Mouse (Mus musculus) bone marrow, adult 2 months (tissue): ENCODE data around the gene Rnf19b. TPM values are rescaled to one million over a fixed set of nuclear protein-coding genes. Genes with fewer than 3 reads are reported as not detected.

Experiments used
- H3K27ac ChIP-seq: fragments of 200-500 bp; 2 replicates; pipeline ENCODE4 v1.5.1; 2012; ENCODE audit warnings: low read depth, mild to moderate bottlenecking, control low read depth, inconsistent platforms, low read length; ENCODE audit not compliant: control insufficient read depth, poor library complexity, insufficient read depth
- H3K4me1 ChIP-seq: fragments of 200-500 bp; 2 replicates; pipeline ENCODE4 v1.6.1; 2011; ENCODE audit warnings: low read length; ENCODE audit not compliant: control insufficient read depth, insufficient read depth
- H3K4me3 ChIP-seq: fragments of 200-500 bp; replicated peaks from 2 replicates; pipeline ENCODE3; 2011; ENCODE audit warnings: mild to moderate bottlenecking, low read depth, low read length, control low read depth; ENCODE audit not compliant: control insufficient read depth
- CTCF ChIP-seq: fragments of 200-500 bp; IDR thresholded peaks from 2 replicates; pipeline ENCODE4 v1.5.1; 2011; ENCODE audit warnings: low read length, control low read depth; ENCODE audit not compliant: control insufficient read depth, insufficient read depth
- POLR2A ChIP-seq: fragments of 200-500 bp; IDR thresholded peaks from 2 replicates; pipeline ENCODE4 v1.6.1; 2011; ENCODE audit warnings: low read depth, mild to moderate bottlenecking, control low read depth, low read length, borderline replicate concordance; ENCODE audit not compliant: control insufficient read depth
- WGBS: fragments of 180-500 bp; shearing (Covaris S2); methylation state at CpG from one replicate; pipeline ENCODE4 v1.1.7; 2018; 5-methylcytosine and 5-hydroxymethylcytosine counted together
- polyA plus RNA-seq: library from polyadenylated mRNA; stranded (reverse); fragments of >200 nt; gene quantifications from 2 replicates; pipeline ENCODE4 v1.2.4, GENCODE M21; 2011; ENCODE audit warnings: low replicate concordance; ENCODE audit not compliant: missing spikeins, insufficient read depth, insufficient read length

Rnf19b gene
- polyA plus RNA-seq, 1 experiment, result 47.7 TPM

DNA sequence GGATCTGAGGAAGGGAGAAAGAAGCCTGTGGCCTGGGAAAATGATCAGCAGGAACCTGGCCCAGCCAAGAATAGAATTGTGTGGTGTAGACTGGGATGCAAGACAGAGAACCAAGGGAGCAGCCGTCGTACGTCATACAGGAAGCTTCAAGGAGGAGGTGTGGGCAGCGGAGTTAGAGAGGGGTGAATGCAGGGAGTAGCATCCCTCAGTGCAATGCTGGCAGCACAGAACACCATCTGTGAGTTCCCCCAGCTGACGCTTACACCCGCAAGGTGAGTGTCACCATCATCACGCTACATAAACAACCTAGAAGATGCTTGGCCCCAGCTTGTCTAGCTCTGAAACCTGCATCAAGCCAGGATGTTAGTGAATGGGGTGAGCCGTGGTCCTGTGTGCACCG lies 38.3 kb upstream of the Rnf19b start:
- Histone ChIP-seq H3K4me3 (no peak overlapping the region), H3K4me1 (peaks cover 7% of the 10 kb centered on the region), H3K27ac (no peak overlapping the region)
- 49% methylated on average over 9 of the region's 9 CpGs for WGBS
- no peak for TF ChIP-seq CTCF
- no peak for TF ChIP-seq POLR2A

DNA sequence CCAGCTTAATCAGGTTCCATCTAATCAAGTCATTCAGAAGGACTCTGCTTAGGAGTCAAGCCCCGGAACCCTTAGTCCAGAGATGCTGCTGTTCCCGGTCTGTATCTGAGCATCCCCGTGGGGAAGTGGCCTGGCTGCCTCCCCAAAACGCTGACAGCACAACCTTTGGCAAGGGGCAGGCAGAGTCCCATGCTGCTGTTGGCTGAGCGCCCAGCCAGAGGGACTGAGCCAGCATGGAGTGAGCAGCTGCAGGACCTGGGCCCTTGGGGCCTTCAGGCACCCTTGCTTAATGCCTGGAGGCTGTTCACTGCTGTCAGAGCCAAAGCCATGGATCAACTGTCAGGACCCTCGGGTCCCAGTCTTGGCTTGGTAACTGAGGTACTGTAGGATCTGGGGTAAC lies 37.6 kb upstream of the Rnf19b start:
- 26% methylated on average over 6 of the region's 6 CpGs for WGBS
- H3K4me3 ChIP-seq, result no peak overlapping the region
- TF ChIP-seq CTCF, result no peak
- no peak for TF ChIP-seq POLR2A
- peaks cover 7% of the 10 kb centered on the region for H3K4me1 ChIP-seq
- no peak overlapping the region for H3K27ac ChIP-seq

DNA sequence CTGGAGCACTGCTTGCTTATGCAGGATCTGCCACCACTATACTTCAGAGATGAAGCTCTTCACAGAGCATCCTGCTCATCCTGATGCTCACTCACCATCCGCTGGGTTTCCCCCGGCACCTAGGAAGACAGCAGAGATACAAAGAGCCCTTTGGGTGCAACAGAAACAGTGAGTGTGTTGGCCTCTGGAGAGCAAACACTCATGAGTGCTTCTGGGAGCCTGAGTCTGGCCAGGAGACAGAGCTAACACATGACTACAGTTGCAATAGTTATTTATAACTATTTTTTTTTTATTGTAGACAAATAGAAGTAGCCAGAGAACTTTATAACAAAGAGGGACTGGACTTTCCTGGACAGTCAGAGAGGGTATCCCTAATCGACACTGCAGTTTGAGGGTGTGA lies 36.6 kb upstream of the Rnf19b start:
- H3K4me1 ChIP-seq, result peaks cover 7% of the 10 kb centered on the region

DNA sequence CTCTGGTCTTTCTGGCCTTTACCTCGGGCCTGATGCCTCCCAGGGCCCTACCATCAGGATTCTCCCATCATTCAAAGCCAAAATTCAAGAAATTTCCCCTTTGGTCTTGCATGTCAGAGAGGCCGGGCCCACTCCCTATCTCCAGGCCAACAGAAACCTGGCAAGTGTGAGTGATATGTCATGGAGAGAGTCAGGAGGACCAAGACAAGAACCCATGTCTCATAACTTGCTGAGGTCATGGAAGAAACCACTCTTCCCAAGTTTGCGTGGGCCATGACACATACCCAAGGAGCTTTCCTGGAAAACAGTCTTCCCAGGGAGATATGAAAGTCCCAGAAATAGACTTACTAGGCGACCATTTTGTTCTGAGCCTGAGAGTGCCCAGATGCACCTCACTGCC lies 36.2 kb upstream of the Rnf19b start:
- no peak overlapping the region for H3K27ac ChIP-seq
- WGBS, result 73% methylated on average over 4 of the region's 4 CpGs
- H3K4me3 ChIP-seq, result no peak overlapping the region
- H3K4me1 ChIP-seq, result peaks cover 7% of the 10 kb centered on the region
- no peak for TF ChIP-seq POLR2A
- no peak for TF ChIP-seq CTCF

More for the DNA sequence above, 36.6 kb upstream of the Rnf19b start:
- 94% methylated on average over 3 of the region's 3 CpGs for WGBS
- H3K27ac ChIP-seq, result no peak overlapping the region
- H3K4me3 ChIP-seq, result no peak overlapping the region
- TF ChIP-seq CTCF, result no peak
- no peak for TF ChIP-seq POLR2A

DNA sequence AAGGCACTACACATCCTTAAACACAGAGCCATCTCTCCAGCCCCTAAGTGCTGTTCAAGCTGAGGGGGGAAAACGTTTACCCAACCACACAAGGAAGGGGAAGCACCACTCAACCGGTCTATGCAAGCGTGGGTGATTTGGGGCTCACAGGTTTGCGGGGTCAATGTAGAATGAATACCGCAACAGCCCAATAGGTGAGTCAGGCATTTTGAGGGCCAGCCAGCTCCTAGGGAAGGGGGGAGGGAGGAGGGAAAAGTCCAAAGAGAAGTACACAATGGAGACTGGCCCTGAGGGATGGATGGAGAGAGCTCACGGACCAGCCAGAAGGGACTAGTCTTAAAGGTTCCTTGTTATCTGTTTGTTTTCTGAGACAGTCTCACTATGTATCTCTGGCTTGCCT lies 34.2 kb upstream of the Rnf19b start:
- TF ChIP-seq CTCF (no peak), POLR2A (no peak)
- 14% methylated on average over 6 of the region's 6 CpGs for WGBS

DNA sequence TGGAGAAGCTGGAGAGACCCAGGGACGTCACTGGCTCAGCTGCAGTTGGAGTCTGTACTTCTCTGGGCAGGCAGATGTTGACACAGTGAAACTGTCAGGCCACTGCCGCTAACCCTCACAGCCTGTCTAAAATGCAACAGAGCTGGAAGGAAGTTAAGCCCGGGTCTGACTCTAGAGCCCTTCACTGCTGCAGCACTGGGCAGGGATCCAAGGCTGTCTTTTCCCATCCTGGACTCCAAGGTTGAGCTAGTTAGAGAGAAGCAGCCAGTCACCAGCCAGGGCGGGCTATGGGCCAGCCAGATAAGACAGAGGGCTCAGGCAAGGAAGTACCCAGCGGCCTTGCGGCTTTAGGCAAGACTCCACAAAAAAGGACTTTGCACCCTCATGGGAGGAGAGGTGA lies 33.3 kb upstream of the Rnf19b start:
- 6% methylated on average over 6 of the region's 6 CpGs for WGBS
- TF ChIP-seq POLR2A (no peak), CTCF (no peak)
- H3K27ac ChIP-seq, result peak overlapping the region; percentile 32
- H3K4me3 ChIP-seq, result no peak overlapping the region
- H3K4me1 ChIP-seq, result peaks cover 5% of the 10 kb centered on the region; the same call in 1 of the 2 replicates

More for the DNA sequence above, 34.2 kb upstream of the Rnf19b start:
- Histone ChIP-seq H3K4me1 (peaks cover 6% of the 10 kb centered on the region; the same call in 1 of the 2 replicates), H3K27ac (no peak overlapping the region), H3K4me3 (no peak overlapping the region)

DNA sequence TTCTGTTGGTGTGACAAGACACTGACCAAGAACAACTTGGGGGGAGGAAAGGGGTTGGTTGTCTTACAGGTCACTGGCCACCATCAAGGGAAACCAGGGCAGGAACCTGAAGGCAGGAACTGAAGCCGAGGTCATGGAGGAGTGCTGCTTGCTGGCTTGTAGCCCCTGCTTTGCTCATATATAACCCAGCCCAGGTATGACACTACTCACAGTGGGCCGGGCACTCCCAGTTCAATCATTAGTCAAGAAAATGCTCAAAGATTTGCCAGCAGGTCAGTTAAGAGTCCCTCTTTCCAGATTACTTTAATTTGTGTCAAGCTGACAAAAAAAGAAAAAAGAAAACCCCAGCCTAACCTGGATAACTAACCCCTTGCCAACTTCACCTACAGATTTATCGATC lies 32.4 kb upstream of the Rnf19b start:
- no peak overlapping the region for H3K4me3 ChIP-seq
- no peak overlapping the region for H3K27ac ChIP-seq
- 86% methylated on average over 3 of the region's 3 CpGs for WGBS
- H3K4me1 ChIP-seq, result peaks cover 3% of the 10 kb centered on the region; the same call in 1 of the 2 replicates
- TF ChIP-seq CTCF, result no peak
- no peak for TF ChIP-seq POLR2A

DNA sequence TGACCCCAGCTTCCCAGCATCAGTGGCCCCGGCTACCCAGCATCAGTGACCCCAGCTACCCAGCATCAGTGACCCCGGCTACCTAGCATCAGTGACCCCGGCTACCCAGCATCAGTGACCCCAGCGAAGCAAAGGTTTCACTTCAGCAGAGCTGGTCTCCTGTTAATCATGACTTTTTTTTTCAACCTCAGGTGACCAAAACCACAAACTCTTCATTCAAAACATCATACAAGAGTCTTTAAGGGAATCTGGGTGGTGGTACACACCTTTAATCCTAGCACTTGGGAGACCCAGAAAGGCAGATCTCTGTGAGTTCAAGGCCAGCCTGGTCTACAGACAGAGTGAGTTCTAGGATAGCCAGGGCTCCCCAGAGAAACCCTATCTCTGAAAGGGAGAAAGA lies 27.3 kb upstream of the Rnf19b start:
- TF ChIP-seq POLR2A (no peak), CTCF (no peak)
- Histone ChIP-seq H3K27ac (no peak overlapping the region), H3K4me3 (no peak overlapping the region), H3K4me1 (peaks cover 13% of the 10 kb centered on the region)
- WGBS, result 79% methylated on average over 4 of the region's 4 CpGs

DNA sequence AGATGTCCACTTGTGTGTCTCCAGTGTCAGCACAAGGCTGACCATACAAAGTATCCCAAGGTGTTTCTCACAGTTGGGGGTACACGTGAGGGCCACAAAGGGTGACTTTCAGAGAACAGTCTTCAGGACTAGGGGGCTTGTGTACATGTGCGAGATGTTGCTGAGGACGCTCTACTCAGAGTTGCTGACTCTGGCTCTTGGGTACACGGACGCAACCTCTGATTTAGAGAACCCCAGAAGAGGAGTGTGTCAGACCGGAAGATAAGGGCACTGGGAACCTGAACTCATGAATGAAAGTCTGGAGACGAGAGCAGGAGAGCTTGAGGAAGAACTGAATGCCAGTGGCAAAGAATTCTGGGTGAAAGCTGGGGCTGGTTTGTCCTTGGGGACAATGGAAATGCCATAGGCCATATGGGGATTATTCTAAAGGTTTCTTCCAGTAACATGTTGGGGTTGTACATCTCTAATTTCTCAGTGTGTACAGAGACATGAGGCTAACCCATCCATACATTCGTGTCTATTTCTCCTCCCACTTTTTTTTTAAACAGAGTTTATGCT lies 26.6 kb upstream of the Rnf19b start:
- Histone ChIP-seq H3K27ac (peak overlapping the region; percentile 47), H3K4me3 (no peak overlapping the region), H3K4me1 (peaks cover 15% of the 10 kb centered on the region)
- TF ChIP-seq CTCF (no peak), POLR2A (no peak)
- 49% methylated on average over 8 of the region's 8 CpGs for WGBS
